Mouse (Mus musculus) intestine, postnatal 0 days (tissue): ENCODE measurements around the gene Thsd7a. TPM values are rescaled to one million over a fixed set of nuclear protein-coding genes. Genes with fewer than 3 reads are reported as not detected.

Experiments used
- ATAC-seq: fragments of 200-750 bp; cut with Nextera tagmentation; 2 replicates; pipeline ENCODE4 v1.8.0; 2017; ENCODE audit warnings: mild to moderate bottlenecking, moderate TSS enrichment, moderate library complexity
- H3K27ac ChIP-seq: fragments of 300-500 bp; sonication (generic); 2 replicates; pipeline ENCODE4 v1.5.1; 2014; ENCODE audit warnings: mild to moderate bottlenecking, low read depth, low read length, moderate library complexity
- H3K27me3 ChIP-seq: fragments of 300-500 bp; sonication (generic); replicated peaks from 2 replicates; pipeline ENCODE4 v1.6.1; 2014; ENCODE audit warnings: low read length, mixed read lengths; ENCODE audit not compliant: control insufficient read depth, insufficient read depth
- H3K36me3 ChIP-seq: fragments of 300-500 bp; sonication (generic); 2 replicates; pipeline ENCODE4 v1.6.1; 2014; ENCODE audit warnings: mild to moderate bottlenecking, moderate library complexity; ENCODE audit not compliant: control insufficient read depth, insufficient read depth
- H3K4me1 ChIP-seq: fragments of 300-500 bp; sonication (generic); replicated peaks from 2 replicates; pipeline ENCODE4 v1.6.1; 2014; ENCODE audit warnings: antibody characterized with exemption, low read length, mixed read lengths; ENCODE audit not compliant: control insufficient read depth, insufficient read depth
- H3K4me2 ChIP-seq: fragments of 300-500 bp; sonication (generic); replicated peaks from 2 replicates; pipeline ENCODE4 v1.6.1; 2014; ENCODE audit warnings: low read depth, mild to moderate bottlenecking, moderate library complexity
- H3K4me3 ChIP-seq: fragments of 300-500 bp; sonication (generic); 2 replicates; pipeline ENCODE4 v1.5.1; 2014; ENCODE audit warnings: low read depth, low read length
- H3K9ac ChIP-seq: fragments of 300-500 bp; sonication (generic); 2 replicates; pipeline ENCODE4 v1.6.1; 2014; ENCODE audit warnings: mild to moderate bottlenecking, low read depth, low read length
- H3K9me3 ChIP-seq: fragments of 300-500 bp; sonication (generic); 2 replicates; pipeline ENCODE4 v1.6.1; 2016; ENCODE audit warnings: mixed run types; ENCODE audit not compliant: control insufficient read depth
- CTCF ChIP-seq: sonication (generic); IDR thresholded peaks from 2 replicates; pipeline ENCODE4 v1.5.1; 2016; ENCODE audit warnings: low read depth, mild to moderate bottlenecking, control low read depth, antibody characterized with exemption, moderate library complexity
- WGBS: fragments of 180-500 bp; shearing (Covaris S2); extraction: QIAGEN DNeasy Blood & Tissue Kit; methylation state at CpG from one replicate; pipeline ENCODE4 v1.1.7; 2014; 5-methylcytosine and 5-hydroxymethylcytosine counted together
- polyA plus RNA-seq: library from polyadenylated mRNA; unstranded; fragments of >200 nt; fragmentation: Nextera tagmentation; extraction: Ambion mirVana; gene quantifications from 2 replicates; pipeline ENCODE4 v1.2.1, GENCODE M21; 2015

Gene Thsd7a
- polyA plus RNA-seq, 1 experiment from 2014 or later: 1.1 TPM

GRCm38 (mm10) chr6:12699089-12699488 is 50.1 kb downstream of the Thsd7a start:
- Histone ChIP-seq H3K9me3 (no peaks in the 10 kb centered on the region), H3K27me3 (no peaks in the 10 kb centered on the region), H3K4me1 (no peaks in the 10 kb centered on the region), H3K4me3 (no peak overlapping the region), H3K36me3 (no peaks in the 10 kb centered on the region), H3K9ac (no peak overlapping the region), H3K4me2 (no peak overlapping the region), H3K27ac (no peak overlapping the region)
- WGBS: 88% methylated on average over 2 of the region's 2 CpGs
- no peak for TF ChIP-seq CTCF
- ATAC-seq: no peak

GRCm38 (mm10) chr6:12693689-12694088 is 55.5 kb downstream of the Thsd7a start:
- 89% methylated on average over 1 of the region's 1 CpGs for WGBS

GRCm38 (mm10) chr6:12693239-12693638 is 56.0 kb downstream of the Thsd7a start:
- Histone ChIP-seq H3K27ac (no peak overlapping the region), H3K4me1 (no peaks in the 10 kb centered on the region), H3K4me3 (no peak overlapping the region), H3K36me3 (no peaks in the 10 kb centered on the region), H3K9ac (no peak overlapping the region), H3K4me2 (no peak overlapping the region), H3K27me3 (no peaks in the 10 kb centered on the region), H3K9me3 (no peaks in the 10 kb centered on the region)
- 93% methylated on average over 3 of the region's 3 CpGs for WGBS
- ATAC-seq: no peak
- TF ChIP-seq CTCF: no peak

More at GRCm38 (mm10) chr6:12693689-12694088, 55.5 kb downstream of the Thsd7a start:
- Histone ChIP-seq H3K4me1 (no peaks in the 10 kb centered on the region), H3K27me3 (no peaks in the 10 kb centered on the region), H3K4me2 (no peak overlapping the region), H3K9ac (no peak overlapping the region), H3K9me3 (no peaks in the 10 kb centered on the region), H3K4me3 (no peak overlapping the region), H3K27ac (no peak overlapping the region), H3K36me3 (no peaks in the 10 kb centered on the region)
- no peak for ATAC-seq
- TF ChIP-seq CTCF: no peak

GRCm38 (mm10) chr6:12649633-12650032 is 99.6 kb downstream of the Thsd7a start:
- no peak for ATAC-seq
- Histone ChIP-seq H3K4me3 (no peak overlapping the region), H3K9ac (no peak overlapping the region), H3K27me3 (no peaks in the 10 kb centered on the region), H3K9me3 (no peaks in the 10 kb centered on the region), H3K4me2 (no peak overlapping the region), H3K4me1 (no peaks in the 10 kb centered on the region), H3K27ac (no peak overlapping the region), H3K36me3 (no peaks in the 10 kb centered on the region)
- WGBS: 27% methylated on average over 1 of the region's 1 CpGs
- TF ChIP-seq CTCF: no peak

GRCm38 (mm10) chr6:12628637-12629246 is 120.5 kb downstream of the Thsd7a start:
- ATAC-seq: no peak
- H3K27ac ChIP-seq: no peak overlapping the region
- no peak overlapping the region for H3K4me2 ChIP-seq
- no peaks in the 10 kb centered on the region for H3K9me3 ChIP-seq
- TF ChIP-seq CTCF: no peak
- H3K9ac ChIP-seq: no peak overlapping the region
- H3K27me3 ChIP-seq: no peaks in the 10 kb centered on the region
- no peak overlapping the region for H3K4me3 ChIP-seq
- no peaks in the 10 kb centered on the region for H3K36me3 ChIP-seq
- no peaks in the 10 kb centered on the region for H3K4me1 ChIP-seq
- 88% methylated on average over 11 of the region's 11 CpGs for WGBS

- Histone ChIP-seq H3K27me3 (no peaks in the 10 kb centered on the region), H3K36me3 (no peaks in the 10 kb centered on the region), H3K9me3 (no peaks in the 10 kb centered on the region), H3K4me3 (no peak overlapping the region), H3K4me1 (no peaks in the 10 kb centered on the region), H3K4me2 (no peak overlapping the region), H3K27ac (no peak overlapping the region), H3K9ac (no peak overlapping the region)
- ATAC-seq: no peak
- WGBS: 70% methylated on average over 13 of the region's 13 CpGs
- TF ChIP-seq CTCF: no peak
Observed at GRCm38 (mm10) chr6:12606638-12607246, 142.5 kb downstream of the Thsd7a start.
